Mouse (Mus musculus) kidney, postnatal 0 days (tissue): ENCODE results near the gene Ireb2. TPM values are rescaled to one million over a fixed set of nuclear protein-coding genes. Genes with fewer than 3 reads are reported as not detected.
"Not testable (repeated sequence)": the region's sequence is repeated elsewhere in the genome, so short reads cannot be mapped to it uniquely, and the experiment has no call there.

Experiments used
- ATAC-seq: fragments of 200-750 bp; cut with Nextera tagmentation; replicated peaks from 2 replicates; pipeline ENCODE4 v1.8.0; 2017; ENCODE audit warnings: low read depth, moderate number of reproducible peaks, moderate TSS enrichment, moderate library complexity; ENCODE audit not compliant: low FRiP score
- DNase-seq: peaks from one replicate; pipeline ENCODE4 v3.0.0-alpha.2; 2016; ENCODE audit warnings: low spot score
- H3K27ac ChIP-seq: fragments of 300-500 bp; sonication (generic); 2 replicates; pipeline ENCODE4 v1.5.1; 2014; ENCODE audit warnings: mild to moderate bottlenecking
- H3K27me3 ChIP-seq: fragments of 300-500 bp; sonication (generic); 2 replicates; pipeline ENCODE4 v1.6.1; 2014; ENCODE audit warnings: low read length, mixed read lengths; ENCODE audit not compliant: insufficient read depth
- H3K36me3 ChIP-seq: fragments of 300-500 bp; sonication (generic); 2 replicates; pipeline ENCODE4 v1.6.1; 2014; ENCODE audit warnings: low read length, mixed read lengths; ENCODE audit not compliant: insufficient read depth
- H3K4me1 ChIP-seq: fragments of 300-500 bp; sonication (generic); replicated peaks from 2 replicates; pipeline ENCODE4 v1.6.1; 2014; ENCODE audit warnings: antibody characterized with exemption, low read length, mixed read lengths; ENCODE audit not compliant: insufficient read depth
- H3K4me2 ChIP-seq: fragments of 300-500 bp; sonication (generic); 2 replicates; pipeline ENCODE4 v1.6.1; 2014; ENCODE audit warnings: mild to moderate bottlenecking, low read length, moderate library complexity, mixed read lengths
- H3K4me3 ChIP-seq: fragments of 300-500 bp; sonication (generic); replicated peaks from 2 replicates; pipeline ENCODE4 v1.5.1; 2014; ENCODE audit warnings: low read depth, low read length
- H3K9ac ChIP-seq: fragments of 300-500 bp; sonication (generic); 2 replicates; pipeline ENCODE4 v1.6.1; 2014; ENCODE audit warnings: low read depth, low read length
- H3K9me3 ChIP-seq: fragments of 300-500 bp; sonication (generic); replicated peaks from 2 replicates; pipeline ENCODE4 v1.6.1; 2016; ENCODE audit warnings: low read length, inconsistent platforms, mixed read lengths
- CTCF ChIP-seq: IDR thresholded peaks from 2 replicates; pipeline ENCODE4 v1.5.1; 2016; ENCODE audit warnings: antibody characterized with exemption, low read depth, mild to moderate bottlenecking, moderate library complexity
- WGBS: fragments of 180-500 bp; shearing (Covaris S2); extraction: QIAGEN DNeasy Blood & Tissue Kit; methylation state at CpG from one replicate; pipeline ENCODE4 v1.1.7; 2014; 5-methylcytosine and 5-hydroxymethylcytosine counted together
- polyA plus RNA-seq: library from polyadenylated mRNA; unstranded; fragments of >200 nt; fragmentation: Nextera tagmentation; extraction: Ambion mirVana; gene quantifications from 2 replicates; pipeline ENCODE4 v1.2.1, GENCODE M21; 2015

Ireb2 gene
- polyA plus RNA-seq, 1 experiment from 2014 or later: 23.4 TPM

- 60% methylated on average over 7 of the region's 7 CpGs for WGBS
Observed at GRCm38 (mm10) chr9:54837835-54838234, 25.8 kb upstream of the Ireb2 start.

GRCm38 (mm10) chr9:54840145-54840544 lies 23.4 kb upstream of the Ireb2 start:
- WGBS: 90% methylated on average over 1 of the region's 1 CpGs
- TF ChIP-seq CTCF: no peak
- no peak overlapping the region for H3K4me3 ChIP-seq

More at GRCm38 (mm10) chr9:54837835-54838234, 25.8 kb upstream of the Ireb2 start:
- TF ChIP-seq CTCF: no peak
- DNase-seq: no peak
- H3K9ac ChIP-seq: no peak overlapping the region
- ATAC-seq: no peak
- no peak overlapping the region for H3K4me3 ChIP-seq
- H3K4me2 ChIP-seq: no peak overlapping the region
- H3K36me3 ChIP-seq: no peaks in the 10 kb centered on the region
- H3K9me3 ChIP-seq: no peaks in the 10 kb centered on the region
- no peak overlapping the region for H3K27ac ChIP-seq
- no peaks in the 10 kb centered on the region for H3K4me1 ChIP-seq
- H3K27me3 ChIP-seq: no peaks in the 10 kb centered on the region

GRCm38 (mm10) chr9:54842311-54842710 lies 21.3 kb upstream of the Ireb2 start:
- H3K27ac ChIP-seq: no peak overlapping the region
- ATAC-seq (no peak), DNase-seq (no peak)
- no peak overlapping the region for H3K4me2 ChIP-seq
- no peak overlapping the region for H3K4me3 ChIP-seq
- H3K9me3 ChIP-seq: no peaks in the 10 kb centered on the region
- WGBS: 69% methylated on average over 5 of the region's 5 CpGs
- no peaks in the 10 kb centered on the region for H3K36me3 ChIP-seq
- H3K4me1 ChIP-seq: no peaks in the 10 kb centered on the region
- H3K9ac ChIP-seq: no peak overlapping the region
- TF ChIP-seq CTCF: no peak
- no peaks in the 10 kb centered on the region for H3K27me3 ChIP-seq

More at GRCm38 (mm10) chr9:54840145-54840544, 23.4 kb upstream of the Ireb2 start:
- Histone ChIP-seq H3K36me3 (no peaks in the 10 kb centered on the region), H3K4me2 (no peak overlapping the region), H3K9me3 (no peaks in the 10 kb centered on the region), H3K4me1 (no peaks in the 10 kb centered on the region), H3K27ac (no peak overlapping the region), H3K9ac (no peak overlapping the region), H3K27me3 (no peaks in the 10 kb centered on the region)
- no peak for ATAC-seq
- no peak for DNase-seq

- WGBS: 57% methylated on average over 6 of the region's 6 CpGs
- no peak for TF ChIP-seq CTCF
Observed at GRCm38 (mm10) chr9:54843887-54844286, 19.7 kb upstream of the Ireb2 start.

GRCm38 (mm10) chr9:54844556-54845176 lies 18.9 kb upstream of the Ireb2 start:
- H3K4me2 ChIP-seq: no peak overlapping the region
- no peak for TF ChIP-seq CTCF
- no peaks in the 10 kb centered on the region for H3K27me3 ChIP-seq
- no peak overlapping the region for H3K9ac ChIP-seq
- no peak overlapping the region for H3K4me3 ChIP-seq
- ATAC-seq (no peak), DNase-seq (peak; percentile 74)
- no peaks in the 10 kb centered on the region for H3K9me3 ChIP-seq
- 59% methylated on average over 3 of the region's 3 CpGs for WGBS
- H3K27ac ChIP-seq: no peak overlapping the region
- no peaks in the 10 kb centered on the region for H3K4me1 ChIP-seq
- H3K36me3 ChIP-seq: no peaks in the 10 kb centered on the region

More at GRCm38 (mm10) chr9:54843887-54844286, 19.7 kb upstream of the Ireb2 start:
- H3K27ac ChIP-seq: no peak overlapping the region
- H3K9ac ChIP-seq: no peak overlapping the region
- DNase-seq: peak; percentile 14
- no peak overlapping the region for H3K4me2 ChIP-seq
- no peaks in the 10 kb centered on the region for H3K36me3 ChIP-seq
- H3K27me3 ChIP-seq: no peaks in the 10 kb centered on the region
- H3K9me3 ChIP-seq: no peaks in the 10 kb centered on the region
- H3K4me1 ChIP-seq: no peaks in the 10 kb centered on the region
- no peak for ATAC-seq
- no peak overlapping the region for H3K4me3 ChIP-seq

GRCm38 (mm10) chr9:54848203-54848602 lies 15.4 kb upstream of the Ireb2 start:
- no peaks in the 10 kb centered on the region for H3K27me3 ChIP-seq
- H3K27ac ChIP-seq: no peak overlapping the region
- DNase-seq (no peak), ATAC-seq (no peak)
- no peak overlapping the region for H3K4me3 ChIP-seq
- no peaks in the 10 kb centered on the region for H3K36me3 ChIP-seq
- H3K4me1 ChIP-seq: no peaks in the 10 kb centered on the region
- TF ChIP-seq CTCF: no peak
- no peak overlapping the region for H3K4me2 ChIP-seq
- no peak overlapping the region for H3K9ac ChIP-seq
- H3K9me3 ChIP-seq: no peaks in the 10 kb centered on the region

- DNase-seq: peak; percentile 22
- H3K27ac ChIP-seq, H3K9ac ChIP-seq, H3K9me3 ChIP-seq, H3K4me2 ChIP-seq, H3K36me3 ChIP-seq, H3K4me1 ChIP-seq, H3K27me3 ChIP-seq, H3K4me3 ChIP-seq: not testable (repeated sequence)
- WGBS: 42% methylated on average over 6 of the region's 6 CpGs
- ATAC-seq: peak; percentile 66; the same call in 1 of the 2 replicates
Observed at GRCm38 (mm10) chr9:54853036-54853435, 10.6 kb upstream of the Ireb2 start.
